Mouse (Mus musculus) kidney, embryonic 15.5 days (tissue): ENCODE results near the gene Sowahc. TPM values are rescaled to one million over a fixed set of nuclear protein-coding genes. Genes with fewer than 3 reads are reported as not detected.
A peak's percentile ranks its signal among the peaks of the same experiment; 100 is the strongest.

Source experiments
- ATAC-seq: fragments of 200-750 bp; cut with Nextera tagmentation; replicated peaks from 2 replicates; pipeline ENCODE4 v1.8.0; 2017; ENCODE audit warnings: moderate TSS enrichment; ENCODE audit not compliant: low FRiP score
- H3K27ac ChIP-seq: fragments of 300-500 bp; sonication (generic); 2 replicates; pipeline ENCODE4 v1.5.1; 2015; ENCODE audit warnings: mild to moderate bottlenecking, inconsistent platforms
- H3K27me3 ChIP-seq: fragments of 300-500 bp; sonication (generic); 2 replicates; pipeline ENCODE4 v1.6.1; 2015; ENCODE audit warnings: inconsistent platforms
- H3K36me3 ChIP-seq: fragments of 300-500 bp; sonication (generic); 2 replicates; pipeline ENCODE4 v1.6.1; 2015; ENCODE audit warnings: inconsistent platforms
- H3K4me1 ChIP-seq: fragments of 300-500 bp; sonication (generic); 2 replicates; pipeline ENCODE4 v1.6.1; 2015; ENCODE audit warnings: inconsistent platforms
- H3K4me2 ChIP-seq: fragments of 300-500 bp; sonication (generic); 2 replicates; pipeline ENCODE4 v1.6.1; 2015; ENCODE audit warnings: moderate library complexity, mild to moderate bottlenecking, inconsistent platforms
- H3K4me3 ChIP-seq: fragments of 300-500 bp; sonication (generic); replicated peaks from 2 replicates; pipeline ENCODE4 v1.5.1; 2015; ENCODE audit warnings: mild to moderate bottlenecking, inconsistent platforms
- H3K9ac ChIP-seq: fragments of 300-500 bp; sonication (generic); 2 replicates; pipeline ENCODE4 v1.6.1; 2015; ENCODE audit warnings: mild to moderate bottlenecking, inconsistent platforms
- H3K9me3 ChIP-seq: fragments of 300-500 bp; sonication (generic); replicated peaks from 2 replicates; pipeline ENCODE4 v1.6.1; 2016; ENCODE audit warnings: inconsistent platforms
- WGBS: fragments of 180-500 bp; shearing (Covaris S2); methylation state at CpG from one replicate; pipeline ENCODE4 v1.1.7; 2015; ENCODE audit warnings: mixed read lengths; 5-methylcytosine and 5-hydroxymethylcytosine counted together
- polyA plus RNA-seq: library from polyadenylated mRNA; unstranded; fragments of >200 nt; fragmentation: Nextera tagmentation; extraction: Ambion mirVana; gene quantifications from 2 replicates; pipeline ENCODE4 v1.2.1, GENCODE M21; 2015

Sowahc gene
- polyA plus RNA-seq, 1 experiment from 2014 or later: 12.1 TPM

- H3K9ac ChIP-seq: no peak overlapping the region
- WGBS: 99% methylated on average over 2 of the region's 2 CpGs
- no peak for ATAC-seq
- no peak overlapping the region for H3K4me3 ChIP-seq
- no peaks in the 10 kb centered on the region for H3K36me3 ChIP-seq
- H3K4me1 ChIP-seq: peaks cover 10% of the 10 kb centered on the region; the same call in 1 of the 2 replicates
- H3K4me2 ChIP-seq: no peak overlapping the region
- no peaks in the 10 kb centered on the region for H3K9me3 ChIP-seq
- no peaks in the 10 kb centered on the region for H3K27me3 ChIP-seq
- no peak overlapping the region for H3K27ac ChIP-seq
These were observed 34.8 kb downstream of the Sowahc start for GRCm38 (mm10) chr10:59256533-59256932.

- Histone ChIP-seq H3K9me3 (no peaks in the 10 kb centered on the region), H3K36me3 (no peaks in the 10 kb centered on the region), H3K4me3 (no peak overlapping the region), H3K4me2 (no peak overlapping the region), H3K27me3 (no peaks in the 10 kb centered on the region), H3K4me1 (peaks cover 4% of the 10 kb centered on the region; the same call in 1 of the 2 replicates), H3K9ac (no peak overlapping the region), H3K27ac (no peak overlapping the region)
- no peak for ATAC-seq
- 81% methylated on average over 6 of the region's 6 CpGs for WGBS
These were observed 37.8 kb downstream of the Sowahc start for GRCm38 (mm10) chr10:59259572-59259971.

GRCm38 (mm10) chr10:59261603-59262002, 39.9 kb downstream of the Sowahc start:
- Histone ChIP-seq H3K36me3 (no peaks in the 10 kb centered on the region), H3K27ac (no peak overlapping the region), H3K27me3 (no peaks in the 10 kb centered on the region), H3K9ac (no peak overlapping the region), H3K4me1 (peaks cover 9% of the 10 kb centered on the region), H3K4me3 (no peak overlapping the region), H3K9me3 (no peaks in the 10 kb centered on the region), H3K4me2 (no peak overlapping the region)
- ATAC-seq: no peak
- WGBS: 89% methylated on average over 3 of the region's 3 CpGs

GRCm38 (mm10) chr10:59262021-59262420, 40.3 kb downstream of the Sowahc start:
- H3K27me3 ChIP-seq: no peaks in the 10 kb centered on the region
- H3K9ac ChIP-seq: no peak overlapping the region
- H3K4me3 ChIP-seq: no peak overlapping the region
- 31% methylated on average over 1 of the region's 1 CpGs for WGBS
- no peak overlapping the region for H3K4me2 ChIP-seq
- H3K36me3 ChIP-seq: no peaks in the 10 kb centered on the region
- peaks cover 9% of the 10 kb centered on the region for H3K4me1 ChIP-seq
- ATAC-seq: no peak
- no peaks in the 10 kb centered on the region for H3K9me3 ChIP-seq
- H3K27ac ChIP-seq: no peak overlapping the region

- H3K9ac ChIP-seq: no peak overlapping the region
- ATAC-seq: no peak
These were observed 41.2 kb downstream of the Sowahc start for GRCm38 (mm10) chr10:59262979-59263378.

GRCm38 (mm10) chr10:59265067-59265466, 43.3 kb downstream of the Sowahc start:
- H3K4me2 ChIP-seq: no peak overlapping the region
- H3K36me3 ChIP-seq: no peaks in the 10 kb centered on the region
- 69% methylated on average over 7 of the region's 7 CpGs for WGBS
- H3K9ac ChIP-seq: no peak overlapping the region
- ATAC-seq: no peak
- H3K27me3 ChIP-seq: no peaks in the 10 kb centered on the region
- no peak overlapping the region for H3K27ac ChIP-seq
- H3K9me3 ChIP-seq: no peaks in the 10 kb centered on the region
- H3K4me1 ChIP-seq: peaks cover 19% of the 10 kb centered on the region
- H3K4me3 ChIP-seq: no peak overlapping the region

More at GRCm38 (mm10) chr10:59262979-59263378, 41.2 kb downstream of the Sowahc start:
- Histone ChIP-seq H3K9me3 (no peaks in the 10 kb centered on the region), H3K27me3 (no peaks in the 10 kb centered on the region), H3K4me1 (peaks cover 18% of the 10 kb centered on the region), H3K36me3 (no peaks in the 10 kb centered on the region), H3K4me2 (no peak overlapping the region), H3K27ac (no peak overlapping the region), H3K4me3 (no peak overlapping the region)
- 70% methylated on average over 7 of the region's 7 CpGs for WGBS

- Histone ChIP-seq H3K4me1 (peaks cover 19% of the 10 kb centered on the region), H3K27ac (no peak overlapping the region), H3K4me3 (no peak overlapping the region), H3K9ac (no peak overlapping the region), H3K9me3 (no peaks in the 10 kb centered on the region), H3K27me3 (no peaks in the 10 kb centered on the region), H3K4me2 (no peak overlapping the region), H3K36me3 (no peaks in the 10 kb centered on the region)
- peak; percentile 20; the same call in 1 of the 2 replicates for ATAC-seq
- 49% methylated on average over 4 of the region's 4 CpGs for WGBS
These were observed 43.9 kb downstream of the Sowahc start for GRCm38 (mm10) chr10:59265674-59266073.

GRCm38 (mm10) chr10:59266097-59266496, 44.3 kb downstream of the Sowahc start:
- 82% methylated on average over 1 of the region's 1 CpGs for WGBS
- Histone ChIP-seq H3K36me3 (no peaks in the 10 kb centered on the region), H3K9ac (no peak overlapping the region), H3K4me2 (no peak overlapping the region), H3K27me3 (no peaks in the 10 kb centered on the region), H3K9me3 (no peaks in the 10 kb centered on the region), H3K4me1 (peaks cover 19% of the 10 kb centered on the region), H3K4me3 (no peak overlapping the region), H3K27ac (no peak overlapping the region)
- ATAC-seq: peak; percentile 47; the same call in 1 of the 2 replicates

- Histone ChIP-seq H3K4me1 (peaks cover 21% of the 10 kb centered on the region), H3K36me3 (no peaks in the 10 kb centered on the region), H3K27me3 (no peaks in the 10 kb centered on the region), H3K9me3 (no peaks in the 10 kb centered on the region), H3K27ac (no peak overlapping the region), H3K9ac (no peak overlapping the region), H3K4me3 (no peak overlapping the region), H3K4me2 (no peak overlapping the region)
- no peak for ATAC-seq
- 71% methylated on average over 2 of the region's 2 CpGs for WGBS
These were observed 45.5 kb downstream of the Sowahc start for GRCm38 (mm10) chr10:59267275-59267674.

GRCm38 (mm10) chr10:59268109-59268508, 46.4 kb downstream of the Sowahc start:
- ATAC-seq: no peak
- Histone ChIP-seq H3K9ac (no peak overlapping the region), H3K27me3 (no peaks in the 10 kb centered on the region), H3K4me1 (peaks cover 22% of the 10 kb centered on the region), H3K27ac (no peak overlapping the region), H3K36me3 (no peaks in the 10 kb centered on the region), H3K4me2 (no peak overlapping the region), H3K9me3 (no peaks in the 10 kb centered on the region), H3K4me3 (no peak overlapping the region)
- 28% methylated on average over 4 of the region's 4 CpGs for WGBS

GRCm38 (mm10) chr10:59268754-59269153, 47.0 kb downstream of the Sowahc start:
- Histone ChIP-seq H3K9ac (no peak overlapping the region), H3K27me3 (no peaks in the 10 kb centered on the region), H3K36me3 (no peaks in the 10 kb centered on the region), H3K9me3 (no peaks in the 10 kb centered on the region), H3K27ac (no peak overlapping the region), H3K4me3 (no peak overlapping the region), H3K4me1 (peaks cover 22% of the 10 kb centered on the region), H3K4me2 (no peak overlapping the region)
- ATAC-seq: no peak
- 34% methylated on average over 3 of the region's 3 CpGs for WGBS

GRCm38 (mm10) chr10:59275745-59276144, 54.0 kb downstream of the Sowahc start:
- Histone ChIP-seq H3K4me1 (peaks cover 16% of the 10 kb centered on the region), H3K36me3 (no peaks in the 10 kb centered on the region), H3K27ac (no peak overlapping the region), H3K4me3 (no peak overlapping the region), H3K9ac (no peak overlapping the region), H3K9me3 (no peaks in the 10 kb centered on the region), H3K4me2 (no peak overlapping the region), H3K27me3 (no peaks in the 10 kb centered on the region)
- 85% methylated on average over 5 of the region's 5 CpGs for WGBS
- no peak for ATAC-seq
